Mouse (Mus musculus) MEL (cell line): ENCODE results near the gene Auts2.

Source experiments
- CHD1 ChIP-seq: IDR thresholded peaks from 2 replicates; pipeline ENCODE4 v1.6.1; 2012; ENCODE audit warnings: low read depth, mild to moderate bottlenecking, inconsistent platforms, low read length, improper control_type of control experiment
- CTCF ChIP-seq, 3 experiments: IDR thresholded peaks in 2 of 3; conservative IDR thresholded peaks in 1 of 3; 2 replicates each; pipeline ENCODE4 v1.5.1; 2011 to 2012; ENCODE audit warnings: low read length in 3 of 3, low read depth in 2 of 3, mild to moderate bottlenecking in 2 of 3, improper control_type of control experiment in 1 of 3, inconsistent platforms in 1 of 3, mixed read lengths in 1 of 3, moderate library complexity in 1 of 3; ENCODE audit not compliant: control insufficient read depth in 1 of 3, insufficient read depth in 1 of 3, poor library complexity in 1 of 3, severe bottlenecking in 1 of 3
- ELF1 ChIP-seq: IDR thresholded peaks from 2 replicates; pipeline ENCODE4 v1.6.1; 2014; ENCODE audit warnings: low read depth, mild to moderate bottlenecking, inconsistent platforms, low read length, improper control_type of control experiment, moderate library complexity
- GATA1 ChIP-seq: IDR thresholded peaks from 2 replicates; pipeline ENCODE4 v1.6.1; 2011; ENCODE audit warnings: low read depth, low read length, improper control_type of control experiment
- JUND ChIP-seq: IDR thresholded peaks from 2 replicates; pipeline ENCODE4 v1.6.1; 2011; ENCODE audit warnings: low read depth, mild to moderate bottlenecking, improper control_type of control experiment, low read length
- POLR2A ChIP-seq, 2 experiments: IDR thresholded peaks; 2 replicates each; pipeline ENCODE4 v1.6.1; 2011 to 2012; ENCODE audit warnings: low read length in 2 of 2, mild to moderate bottlenecking in 2 of 2, control low read depth in 1 of 2, improper control_type of control experiment in 1 of 2, low read depth in 1 of 2, moderate library complexity in 1 of 2; ENCODE audit not compliant: control insufficient read depth in 1 of 2, insufficient read depth in 1 of 2, poor library complexity in 1 of 2
- SIN3A ChIP-seq: IDR thresholded peaks from 2 replicates; pipeline ENCODE4 v1.6.1; 2012; ENCODE audit warnings: low read length, improper control_type of control experiment, inconsistent platforms
- TCF12 ChIP-seq: IDR thresholded peaks from 2 replicates; pipeline ENCODE4 v1.6.1; 2014; ENCODE audit warnings: low read depth, mild to moderate bottlenecking, inconsistent platforms, low read length, improper control_type of control experiment, moderate library complexity
- ZC3H11A ChIP-seq: IDR thresholded peaks from 2 replicates; pipeline ENCODE4 v1.6.1; 2012; ENCODE audit warnings: low read depth, mild to moderate bottlenecking, inconsistent platforms, low read length, improper control_type of control experiment

GRCm38 (mm10) chr5:132541951-132542350 lies 1.2 kb downstream of the Auts2 start:
- TF ChIP-seq POLR2A (IDR thresholded peaks at IDR 0.05; ENCODE audit: control insufficient read depth in 1 of 2, insufficient read depth in 1 of 2, low read depth in 1 of 2, low read length in 2 of 2, poor library complexity in 1 of 2) (no peak), CHD1 (no peak), SIN3A (no peak), GATA1 (no peak), CTCF (IDR thresholded peaks at IDR 0.05 in 2 of 3, conservative IDR thresholded peaks at IDR 0.05 in 1 of 3; ENCODE audit: control insufficient read depth in 1 of 3, insufficient read depth in 1 of 3, low read depth in 2 of 3, low read length in 3 of 3, poor library complexity in 1 of 3, severe bottlenecking in 1 of 3) (no peak), JUND (no peak), ZC3H11A (no peak), ELF1 (no peak), TCF12 (no peak)
